Mouse (Mus musculus): ENCODE measurements around the gene Vac14. TPM values are rescaled to one million over a fixed set of nuclear protein-coding genes. Genes with fewer than 3 reads are reported as not detected.

Gene Vac14
- 27.7 and 28.1 TPM in 2 replicates for polyA plus RNA-seq (2016; fragmentation: Nextera tagmentation; extraction: Ambion mirVana)

DNA sequence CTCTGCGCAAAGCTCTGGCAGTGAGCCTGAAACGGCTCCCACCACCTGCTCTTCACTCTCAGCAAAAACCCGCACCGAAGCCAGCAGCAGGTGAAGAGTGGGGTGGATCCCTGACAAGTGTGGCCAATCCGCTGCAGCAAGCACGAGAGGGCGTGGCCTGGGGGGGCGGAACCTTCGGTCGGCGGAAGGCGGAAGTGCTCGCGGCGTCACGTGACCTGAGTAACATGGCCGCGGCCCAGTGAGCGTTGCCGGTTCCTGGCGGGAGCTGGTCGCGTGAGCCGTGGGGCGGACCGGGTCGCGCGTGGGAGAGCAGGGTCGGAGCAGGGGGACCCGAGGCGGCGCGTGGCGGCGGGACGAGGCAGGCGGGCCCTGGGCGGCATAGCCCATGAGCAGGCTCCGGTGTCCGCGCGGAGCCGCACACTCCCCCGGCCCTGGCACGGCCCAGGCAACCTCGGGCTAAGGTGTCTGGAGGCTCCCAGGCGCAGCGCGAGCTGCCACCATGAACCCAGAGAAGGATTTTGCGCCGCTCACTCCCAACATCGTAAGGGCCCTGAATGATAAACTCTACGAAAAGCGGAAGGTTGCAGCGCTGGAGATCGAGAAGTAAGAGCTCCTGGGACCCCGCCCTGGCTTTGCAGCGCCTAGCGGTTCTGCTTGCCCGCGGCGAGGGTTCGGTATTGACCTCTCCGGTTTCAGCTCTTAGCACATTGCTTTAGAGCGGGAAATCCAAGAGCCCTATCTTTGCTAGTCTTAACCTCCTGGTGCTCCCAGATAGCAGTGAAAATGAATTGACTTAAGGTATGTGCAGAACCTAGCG is at the start of gene Vac14:
Vac14 (plus strand) TSS at position 195 of the 817 bp plus-strand sequence.
- H3K27me3 ChIP-seq (ENCODE audit: low read depth, poor library complexity, severe bottlenecking): peaks cover 7% of the 10 kb centered on the region; the same call in 1 of the 2 replicates
- peak within 1 kb of the TSS; percentile 97 for H3K4me3 ChIP-seq
- peaks cover 24% of the 10 kb centered on the region for H3K4me1 ChIP-seq
- no peaks in the 10 kb centered on the region for H3K9me3 ChIP-seq (replicated peaks)
- peak within 1 kb of the TSS; percentile 87 for H3K27ac ChIP-seq (replicated peaks)
- peak; percentile 97 for DNase-seq (ENCODE audit: low spot score)
- H3K36me3 ChIP-seq: no peaks in the 10 kb centered on the region
- WGBS: under 1% methylated on average over 67 of the region's 67 CpGs

DNA sequence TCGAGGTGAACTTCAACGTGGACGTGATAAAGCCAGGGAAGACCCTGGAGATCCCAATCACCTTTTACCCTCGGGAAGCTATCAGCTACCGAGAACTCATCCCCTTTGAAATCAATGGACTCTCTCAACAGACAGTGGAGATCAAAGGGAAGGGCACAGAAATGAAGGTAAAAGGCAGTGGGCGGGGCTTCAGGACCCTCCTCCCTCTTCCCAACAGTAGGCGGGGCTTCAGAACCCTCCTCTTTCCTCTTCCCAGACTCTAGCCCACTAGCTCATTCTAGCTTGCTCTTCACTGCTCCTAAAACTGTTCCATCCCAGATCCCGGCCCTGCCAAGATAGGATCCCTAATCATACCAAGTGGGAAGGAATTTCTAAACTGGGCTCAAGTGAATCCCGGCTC is 25.7 kb upstream of the Vac14 start:
- Histone ChIP-seq H3K9me3 (replicated peaks) (no peaks in the 10 kb centered on the region), H3K27me3 (ENCODE audit: low read depth, poor library complexity, severe bottlenecking) (no peaks in the 10 kb centered on the region), H3K36me3 (no peaks in the 10 kb centered on the region), H3K27ac (replicated peaks) (no peak overlapping the region), H3K4me3 (no peak overlapping the region), H3K4me1 (peaks cover 5% of the 10 kb centered on the region; the same call in 1 of the 2 replicates)
- no peak for DNase-seq (ENCODE audit: low spot score)
- 82% methylated on average over 9 of the region's 9 CpGs for WGBS

DNA sequence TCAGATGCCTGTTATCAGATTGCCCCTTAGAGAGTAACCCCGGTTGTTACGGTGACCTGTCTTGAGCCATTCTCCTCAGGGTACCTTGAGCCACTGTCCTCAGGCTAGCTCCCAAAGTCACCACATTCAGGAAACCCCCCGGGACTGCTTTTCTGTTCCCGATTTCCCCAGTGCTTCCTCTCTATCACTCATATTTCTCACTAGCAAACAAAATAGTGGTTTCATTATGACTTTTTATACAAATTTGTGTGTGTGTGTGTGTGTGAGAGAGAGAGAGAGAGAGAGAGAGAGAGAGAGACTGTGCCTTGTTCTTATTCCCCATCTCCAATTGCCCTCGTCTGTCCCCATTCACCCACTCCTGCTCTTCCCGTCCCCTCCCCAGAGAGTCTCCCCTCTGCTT is 24.2 kb upstream of the Vac14 start:
- peaks cover 5% of the 10 kb centered on the region; the same call in 1 of the 2 replicates for H3K4me1 ChIP-seq
- 86% methylated on average over 6 of the region's 6 CpGs for WGBS
- H3K36me3 ChIP-seq: no peaks in the 10 kb centered on the region
- no peak for DNase-seq (ENCODE audit: low spot score)
- no peak overlapping the region for H3K4me3 ChIP-seq
- H3K27me3 ChIP-seq (ENCODE audit: low read depth, poor library complexity, severe bottlenecking): no peaks in the 10 kb centered on the region
- H3K27ac ChIP-seq (replicated peaks): no peak overlapping the region
- H3K9me3 ChIP-seq (replicated peaks): no peaks in the 10 kb centered on the region

DNA sequence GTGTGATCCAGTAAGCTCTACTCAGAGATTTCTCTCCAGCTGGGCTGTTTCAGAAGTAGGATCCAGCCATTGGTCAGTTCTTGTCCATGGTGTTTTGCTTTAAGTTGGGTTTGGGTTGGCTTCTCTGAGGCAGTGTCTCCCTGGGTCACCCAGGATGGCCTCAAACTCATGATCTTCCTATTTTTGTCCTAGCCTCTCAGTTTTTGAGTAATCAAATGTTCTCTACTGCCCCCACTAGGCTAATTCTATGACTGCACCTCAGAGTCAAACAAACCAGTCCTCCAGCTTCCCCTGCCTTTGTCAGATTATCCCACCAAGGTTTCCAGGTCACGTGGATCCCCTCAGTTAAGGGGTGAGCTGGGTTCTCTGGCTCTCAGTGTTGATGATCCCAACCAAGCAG is 13.8 kb upstream of the Vac14 start:
- DNase-seq (ENCODE audit: low spot score): peak; percentile 34
- Histone ChIP-seq H3K9me3 (replicated peaks) (no peaks in the 10 kb centered on the region), H3K4me1 (peaks cover 3% of the 10 kb centered on the region; the same call in 1 of the 2 replicates), H3K27ac (replicated peaks) (no peak overlapping the region), H3K27me3 (ENCODE audit: low read depth, poor library complexity, severe bottlenecking) (no peaks in the 10 kb centered on the region), H3K4me3 (no peak overlapping the region), H3K36me3 (no peaks in the 10 kb centered on the region)
- 0% methylated on average over 1 of the region's 1 CpGs for WGBS

DNA sequence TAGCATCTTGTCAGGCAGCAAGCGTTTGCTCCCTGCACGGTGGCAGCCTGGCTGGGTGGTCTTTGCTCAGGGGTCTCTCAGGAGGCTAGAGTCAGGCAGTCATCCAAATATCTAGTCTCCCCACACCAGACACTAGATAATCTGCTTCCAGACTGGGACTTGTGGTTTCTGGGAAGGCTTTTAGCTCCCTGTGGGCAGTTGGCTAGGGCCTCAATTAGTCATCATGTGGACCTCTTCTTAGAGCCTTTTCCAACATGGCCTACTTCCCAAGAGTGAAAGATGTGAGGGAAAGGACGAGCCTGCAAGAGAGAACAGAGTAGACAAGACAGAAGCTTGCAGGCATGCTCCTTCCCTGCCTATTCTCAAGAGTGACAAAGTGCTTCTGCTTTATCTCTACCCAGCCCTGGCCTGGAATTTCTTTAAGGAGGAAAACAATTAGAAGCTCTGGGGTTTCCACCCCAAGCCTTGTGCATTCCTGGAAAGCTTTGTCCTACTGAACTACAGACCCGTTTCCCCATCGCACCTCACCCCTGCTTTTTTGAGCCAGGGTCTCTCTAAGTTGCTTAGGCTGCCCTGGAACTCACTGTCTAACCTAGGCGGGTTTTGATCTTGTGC is 12.9 kb upstream of the Vac14 start:
- Histone ChIP-seq H3K9me3 (replicated peaks) (no peaks in the 10 kb centered on the region), H3K36me3 (no peaks in the 10 kb centered on the region), H3K4me1 (peaks cover 3% of the 10 kb centered on the region; the same call in 1 of the 2 replicates), H3K4me3 (no peak overlapping the region), H3K27ac (replicated peaks) (no peak overlapping the region), H3K27me3 (ENCODE audit: low read depth, poor library complexity, severe bottlenecking) (no peaks in the 10 kb centered on the region)
- 62% methylated on average over 6 of the region's 6 CpGs for WGBS
- DNase-seq (ENCODE audit: low spot score): no peak

DNA sequence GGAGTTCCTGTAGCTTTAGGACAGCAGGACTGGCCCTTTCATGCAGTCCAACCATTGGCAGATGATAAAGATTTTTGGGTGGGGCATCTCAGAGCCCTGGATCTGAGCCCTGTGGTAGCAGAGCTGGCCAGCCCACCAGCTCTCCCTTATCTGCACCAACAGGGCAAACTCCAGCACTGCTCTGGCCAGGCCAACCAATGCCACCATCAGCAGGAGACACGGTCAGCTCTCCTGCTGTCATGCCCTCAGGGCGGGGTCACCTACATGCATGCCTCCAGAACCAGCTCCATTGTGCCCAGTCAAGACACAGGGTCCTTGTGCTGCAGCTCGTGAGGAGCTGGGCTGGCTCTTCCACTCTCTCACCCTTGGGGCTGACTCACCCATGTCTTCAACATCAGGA is 2.7 kb upstream of the Vac14 start:
- 64% methylated on average over 3 of the region's 3 CpGs for WGBS
- H3K27ac ChIP-seq (replicated peaks): no peak overlapping the region

DNA sequence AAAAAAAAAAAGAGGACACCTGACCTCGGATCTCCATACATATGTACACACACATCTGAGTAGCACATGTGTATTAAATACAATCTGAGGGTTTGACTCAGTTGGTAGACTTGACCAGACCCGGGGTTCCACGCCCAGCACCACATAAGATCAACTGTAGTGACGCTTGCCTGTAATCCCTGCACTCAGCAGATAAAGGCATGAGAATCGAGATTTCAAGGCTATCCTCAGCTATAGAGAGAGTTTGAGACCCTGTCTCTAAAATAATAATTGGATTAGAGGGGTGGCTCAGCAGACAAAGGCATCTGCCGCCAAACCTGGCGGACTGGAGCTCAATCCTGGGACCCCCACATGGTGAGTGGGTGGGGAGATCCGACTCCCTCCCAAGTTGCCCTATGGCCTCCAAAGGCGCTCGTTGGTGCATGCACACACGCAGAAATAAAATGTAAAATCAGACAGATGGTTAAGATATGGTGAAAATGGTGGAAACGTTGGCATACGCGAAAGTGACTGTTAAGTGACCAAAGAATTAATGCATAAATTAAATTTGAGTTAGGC is 505 bp upstream of the Vac14 start:
- Histone ChIP-seq H3K27ac (replicated peaks) (peak overlapping the region; percentile 87), H3K4me1 (peaks cover 24% of the 10 kb centered on the region), H3K36me3 (no peaks in the 10 kb centered on the region), H3K9me3 (replicated peaks) (no peaks in the 10 kb centered on the region), H3K27me3 (ENCODE audit: low read depth, poor library complexity, severe bottlenecking) (peaks cover 7% of the 10 kb centered on the region; the same call in 1 of the 2 replicates), H3K4me3 (peak overlapping the region; percentile 97)
- 21% methylated on average over 14 of the region's 14 CpGs for whole genome bisulfite sequencing
- DNase-seq (ENCODE audit: low spot score): no peak

More for the DNA sequence above, 2.7 kb upstream of the Vac14 start:
- no peak overlapping the region for H3K4me3 ChIP-seq
- peaks cover 7% of the 10 kb centered on the region; the same call in 1 of the 2 replicates for H3K27me3 ChIP-seq (ENCODE audit: low read depth, poor library complexity, severe bottlenecking)
- H3K9me3 ChIP-seq (replicated peaks): no peaks in the 10 kb centered on the region
- H3K36me3 ChIP-seq: no peaks in the 10 kb centered on the region
- DNase-seq (ENCODE audit: low spot score): no peak
- H3K4me1 ChIP-seq: peaks cover 24% of the 10 kb centered on the region

DNA sequence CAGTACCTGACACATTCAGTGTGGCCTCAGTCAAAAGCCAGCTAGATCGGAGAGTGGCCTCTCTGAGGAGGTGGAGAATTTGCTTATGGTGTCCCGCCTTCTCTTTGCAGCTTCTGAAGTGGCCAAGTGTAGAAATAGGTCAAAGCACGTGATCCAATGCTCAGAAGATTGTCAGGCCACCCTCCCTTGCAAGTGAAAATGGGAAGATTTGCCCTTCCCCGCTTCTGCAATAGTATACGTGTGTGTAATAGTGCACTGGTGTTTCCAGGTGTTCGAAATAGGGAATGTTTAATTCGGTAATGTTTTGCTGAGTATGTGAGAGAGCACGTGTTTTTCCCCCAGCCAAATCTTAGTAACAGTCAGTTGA is 806 bp downstream of the Vac14 start:
- Histone ChIP-seq H3K27ac (replicated peaks) (peak overlapping the region; percentile 87), H3K4me3 (peak overlapping the region; percentile 97), H3K27me3 (ENCODE audit: low read depth, poor library complexity, severe bottlenecking) (peaks cover 7% of the 10 kb centered on the region; the same call in 1 of the 2 replicates), H3K9me3 (replicated peaks) (no peaks in the 10 kb centered on the region), H3K4me1 (peaks cover 24% of the 10 kb centered on the region), H3K36me3 (no peaks in the 10 kb centered on the region)
- no peak for DNase-seq (ENCODE audit: low spot score)
- WGBS: 28% methylated on average over 8 of the region's 8 CpGs

DNA sequence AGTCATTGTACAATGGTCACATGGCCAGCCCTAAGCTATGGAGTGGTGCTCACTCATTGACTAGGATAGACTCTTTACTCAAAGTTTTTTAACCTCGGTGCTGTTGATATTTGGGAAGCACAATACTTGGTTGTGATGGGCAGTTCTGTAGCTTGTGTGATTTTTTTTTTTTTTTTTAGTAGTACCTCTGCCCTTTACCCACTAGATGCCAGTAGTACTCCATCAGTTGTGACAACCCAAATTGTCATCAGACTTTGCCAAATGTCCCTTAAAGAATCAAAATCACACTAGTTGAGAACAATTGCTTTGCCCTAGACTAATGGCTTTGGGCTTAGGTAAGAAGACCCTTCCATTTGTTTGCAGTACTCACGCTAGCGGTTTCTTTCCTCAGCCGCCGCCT is 1.5 kb downstream of the Vac14 start:
- WGBS: 91% methylated on average over 5 of the region's 5 CpGs
- Histone ChIP-seq H3K4me3 (peak overlapping the region; percentile 97), H3K27ac (replicated peaks) (no peak overlapping the region), H3K27me3 (ENCODE audit: low read depth, poor library complexity, severe bottlenecking) (peaks cover 7% of the 10 kb centered on the region; the same call in 1 of the 2 replicates), H3K36me3 (no peaks in the 10 kb centered on the region), H3K4me1 (peaks cover 24% of the 10 kb centered on the region), H3K9me3 (replicated peaks) (no peaks in the 10 kb centered on the region)
- no peak for DNase-seq (ENCODE audit: low spot score)

DNA sequence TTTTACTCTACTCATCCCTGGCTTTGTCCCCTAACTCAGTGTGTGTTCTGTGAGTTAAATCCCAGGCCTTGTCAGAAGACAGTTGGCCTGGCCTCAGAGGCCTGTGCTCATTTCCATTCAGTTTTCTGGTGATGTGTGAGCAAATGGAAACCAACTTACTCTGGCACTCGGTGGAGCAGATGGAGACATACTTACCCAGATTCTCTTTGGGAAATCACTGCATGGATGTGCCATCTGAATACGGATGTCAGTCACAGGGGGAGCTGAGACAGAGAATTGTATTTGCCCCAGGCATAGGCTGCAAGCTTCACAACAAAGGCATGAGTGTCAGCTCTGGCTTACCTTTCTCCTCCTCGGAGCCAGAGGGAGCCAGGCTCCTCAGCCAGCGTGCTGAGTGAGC is 8.0 kb downstream of the Vac14 start:
- Histone ChIP-seq H3K4me3 (no peak overlapping the region), H3K27me3 (ENCODE audit: low read depth, poor library complexity, severe bottlenecking) (no peaks in the 10 kb centered on the region), H3K36me3 (no peaks in the 10 kb centered on the region), H3K9me3 (replicated peaks) (no peaks in the 10 kb centered on the region), H3K27ac (replicated peaks) (no peak overlapping the region), H3K4me1 (no peaks in the 10 kb centered on the region)
- WGBS: 84% methylated on average over 4 of the region's 4 CpGs
- DNase-seq (ENCODE audit: low spot score): no peak

DNA sequence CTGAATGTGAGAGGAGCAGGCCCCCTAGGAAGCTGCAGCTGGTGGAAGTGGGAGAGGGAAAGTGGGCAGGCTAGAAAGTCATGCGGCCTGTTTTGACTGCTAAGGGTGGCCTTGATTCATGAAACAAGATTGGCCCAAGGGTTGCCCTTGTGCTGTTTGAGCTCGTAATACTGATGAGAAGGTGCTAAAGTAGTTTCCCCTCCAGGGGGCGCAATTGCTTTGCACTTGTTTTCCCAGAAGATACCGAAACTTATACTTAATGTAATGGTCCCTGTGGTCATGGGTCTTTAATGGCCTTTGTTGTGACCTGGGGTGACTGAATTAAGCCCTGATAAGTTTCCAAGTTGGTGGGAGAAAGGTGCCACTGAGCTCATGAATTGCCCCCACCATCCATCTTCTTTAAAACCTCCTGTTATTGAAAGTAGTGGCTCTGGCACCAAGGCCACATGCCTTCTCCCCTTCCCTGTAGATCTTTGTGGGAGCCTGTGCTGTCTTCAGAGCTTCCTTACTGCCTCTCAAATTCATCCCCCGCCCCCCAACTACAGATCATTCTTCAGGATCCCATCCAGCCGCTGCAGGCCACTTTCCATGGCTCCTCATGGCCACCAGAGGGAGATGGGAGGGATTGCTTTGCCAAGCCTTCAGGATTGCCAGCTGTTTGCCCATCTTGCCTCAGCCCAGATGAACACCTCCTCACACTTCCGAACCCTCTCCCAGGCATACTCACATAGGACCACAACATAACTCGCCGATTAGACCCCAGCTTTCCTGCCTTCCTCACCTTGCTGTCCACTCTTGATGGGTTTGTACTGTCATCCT is 11.1 kb downstream of the Vac14 start:
- no peaks in the 10 kb centered on the region for H3K4me1 ChIP-seq
- WGBS: 66% methylated on average over 9 of the region's 9 CpGs
- no peaks in the 10 kb centered on the region for H3K27me3 ChIP-seq (ENCODE audit: low read depth, poor library complexity, severe bottlenecking)
- no peak overlapping the region for H3K4me3 ChIP-seq
- H3K9me3 ChIP-seq (replicated peaks): no peaks in the 10 kb centered on the region
- H3K27ac ChIP-seq (replicated peaks): no peak overlapping the region
- peaks cover 28% of the 10 kb centered on the region for H3K36me3 ChIP-seq
- peak; percentile 55 for DNase-seq (ENCODE audit: low spot score)

DNA sequence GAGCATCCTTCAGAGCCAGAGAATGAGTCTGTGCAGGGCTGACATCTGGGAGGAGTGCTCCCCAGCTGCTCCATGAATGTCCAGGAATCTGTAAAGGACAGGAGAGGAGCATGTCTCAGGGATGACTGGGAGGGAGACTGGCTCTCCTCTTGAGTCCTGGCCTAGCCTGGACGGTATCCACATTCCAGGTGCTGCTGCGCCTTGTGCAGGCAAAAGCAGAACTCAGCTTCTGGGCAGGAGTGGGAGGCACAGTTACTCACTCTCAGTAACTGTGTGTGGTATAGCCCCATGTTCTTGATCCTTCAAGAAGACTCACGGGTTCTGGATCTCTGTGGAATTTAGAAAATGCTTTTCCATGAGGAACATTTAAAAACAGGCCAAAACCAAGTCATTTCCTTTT is 11.7 kb downstream of the Vac14 start:
- Histone ChIP-seq H3K36me3 (peaks cover 35% of the 10 kb centered on the region), H3K4me3 (no peak overlapping the region), H3K27ac (replicated peaks) (no peak overlapping the region), H3K27me3 (ENCODE audit: low read depth, poor library complexity, severe bottlenecking) (no peaks in the 10 kb centered on the region), H3K4me1 (no peaks in the 10 kb centered on the region), H3K9me3 (replicated peaks) (no peaks in the 10 kb centered on the region)
- DNase-seq (ENCODE audit: low spot score): no peak
- WGBS: 96% methylated on average over 3 of the region's 3 CpGs

All from midbrain, embryonic 10.5 days (tissue).